Mouse (Mus musculus): ENCODE measurements around the gene Ppfibp1.

DNA sequence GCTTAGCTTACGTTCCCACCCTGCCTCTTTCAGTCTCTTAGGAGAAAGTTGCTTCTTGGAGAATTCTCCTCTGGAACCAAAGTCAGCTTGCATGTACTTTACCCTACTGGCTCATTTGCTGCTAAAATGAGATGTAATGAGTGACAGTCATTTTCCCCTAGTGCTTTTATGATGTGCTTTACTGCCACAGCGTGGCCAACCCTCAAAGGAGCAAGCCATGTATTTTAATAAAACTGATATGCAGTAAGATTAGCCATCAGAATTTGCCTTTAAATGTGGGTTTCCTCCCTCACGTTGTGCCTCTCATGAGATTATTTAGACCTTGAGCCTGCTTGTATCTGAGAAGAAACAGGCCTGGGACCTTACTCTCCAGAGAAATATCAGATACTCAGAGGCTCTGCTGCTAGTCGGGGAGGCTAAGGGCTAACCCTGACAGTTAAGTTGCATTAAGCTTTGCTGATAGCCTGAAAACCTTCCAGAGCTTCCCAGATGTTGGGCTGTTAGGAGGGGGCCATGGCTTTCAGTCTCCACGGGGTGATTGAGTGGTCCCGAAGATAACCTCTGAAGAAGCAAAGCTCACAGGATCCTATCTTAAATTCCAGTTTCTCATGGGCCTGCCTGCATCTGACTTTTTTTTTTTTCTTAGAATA is 73.7 kb downstream of the Ppfibp1 start:
- TF ChIP-seq GATA1 (IDR thresholded peaks at IDR 0.05; ENCODE audit: borderline replicate concordance, low read length) (no peak), CTCF (IDR thresholded peaks at IDR 0.05; ENCODE audit: low read depth, low read length) (no peak), TAL1 (conservative IDR thresholded peaks at IDR 0.05; ENCODE audit: low read depth, low read length) (no peak), GATA2 (IDR thresholded peaks at IDR 0.05; ENCODE audit: borderline replicate concordance, low read depth, low read length) (no peak), POLR2AphosphoS5 (IDR thresholded peaks at IDR 0.05; ENCODE audit: insufficient replicate concordance, low read depth, low read length) (no peak)

All from G1E (cell line).